Mouse (Mus musculus): ENCODE measurements around the gene Slc41a1.
A peak's percentile ranks its signal among the peaks of the same experiment; 100 is the strongest.
"Not testable (repeated sequence)": the region's sequence is repeated elsewhere in the genome, so short reads cannot be mapped to it uniquely, and the experiment has no call there.

Gene Slc41a1

DNA sequence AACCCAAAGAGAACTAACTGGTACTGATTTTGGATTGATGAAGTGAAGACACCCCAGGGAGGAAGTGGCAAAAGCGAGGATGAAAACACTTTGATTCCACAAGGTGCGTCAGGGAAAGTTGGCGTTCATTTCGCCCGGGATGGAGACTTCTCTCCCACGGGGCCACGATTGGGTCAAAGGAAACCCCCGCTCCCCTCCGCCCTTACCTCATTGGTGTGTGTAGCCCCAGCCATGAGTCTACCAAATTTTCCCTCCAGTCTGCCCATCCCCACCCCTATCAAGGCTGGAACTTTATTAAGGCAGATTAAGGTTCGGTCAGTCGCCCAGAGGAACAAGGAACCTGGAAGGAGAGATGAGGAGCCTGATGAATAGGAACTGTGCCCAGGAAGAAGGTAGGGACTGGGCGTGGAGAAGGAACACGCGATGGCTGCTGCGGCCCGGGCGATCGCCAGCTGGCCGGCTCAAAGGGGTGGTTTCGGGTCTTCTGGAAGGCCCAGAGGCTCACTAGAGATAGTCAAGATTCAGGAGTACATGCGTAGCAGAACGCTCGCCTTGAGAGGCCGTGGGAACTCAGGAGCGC is at the start of gene Slc41a1:
Slc41a1 (plus strand) TSS at position 287 of the 580 bp plus-strand sequence.
- DNase-seq = no peak

DNA sequence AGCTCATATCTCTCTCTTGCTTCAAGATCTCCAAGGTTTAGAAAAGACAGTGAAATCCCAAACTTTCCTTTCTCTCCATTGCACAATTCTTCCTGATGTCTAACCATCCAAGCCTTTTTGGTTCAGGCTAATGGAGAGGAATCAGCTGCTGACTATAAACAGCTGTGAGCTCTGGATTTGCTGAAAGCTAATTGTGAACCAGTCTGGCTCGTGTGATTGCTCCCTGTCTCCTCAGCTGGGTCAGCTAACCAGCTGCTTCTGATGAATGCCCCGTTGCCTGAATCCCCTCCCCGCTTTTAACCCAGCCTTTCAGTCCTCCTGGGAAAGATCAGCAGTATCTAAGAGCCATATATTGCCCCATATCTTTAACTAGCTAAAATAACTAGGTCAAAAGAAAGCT is 32.7 kb upstream of the Slc41a1 start:
- no peak for DNase-seq

GRCm38 (mm10) chr1:131795171-131795570 is 32.1 kb upstream of the Slc41a1 start:
- DNase-seq = no peak

- DNase-seq = no peak
Measured at GRCm38 (mm10) chr1:131797202-131797909, 29.9 kb upstream of the Slc41a1 start, which contains the start of gene Pm20d1. Gene Pm20d1 (plus strand): TSS chr1:131797381.

- DNase-seq = no peak
Measured at GRCm38 (mm10) chr1:131800001-131800400, 27.3 kb upstream of the Slc41a1 start.

DNA sequence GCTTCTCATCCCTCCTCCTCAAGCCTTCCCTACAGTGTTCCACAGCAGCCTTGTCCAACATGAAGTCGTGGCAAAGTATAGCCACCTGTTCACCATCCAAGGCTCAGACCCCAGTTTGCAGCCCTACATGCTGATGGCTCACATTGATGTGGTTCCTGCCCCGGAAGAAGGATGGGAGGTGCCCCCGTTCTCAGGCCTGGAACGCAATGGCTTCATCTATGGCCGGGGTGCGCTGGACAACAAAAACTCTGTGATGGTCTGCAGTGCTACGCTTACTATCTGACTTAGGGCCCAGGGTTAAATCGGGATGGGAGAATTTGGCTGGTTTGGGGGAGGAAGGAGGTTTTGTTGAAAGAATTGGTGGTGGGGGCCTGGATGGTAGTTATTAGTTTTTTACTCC is 26.2 kb upstream of the Slc41a1 start:
- no peak for DNase-seq

- no peak for DNase-seq
Measured at GRCm38 (mm10) chr1:131802652-131803051, 24.6 kb upstream of the Slc41a1 start.

GRCm38 (mm10) chr1:131804166-131804565 is 23.1 kb upstream of the Slc41a1 start:
- DNase-seq = no peak

DNA sequence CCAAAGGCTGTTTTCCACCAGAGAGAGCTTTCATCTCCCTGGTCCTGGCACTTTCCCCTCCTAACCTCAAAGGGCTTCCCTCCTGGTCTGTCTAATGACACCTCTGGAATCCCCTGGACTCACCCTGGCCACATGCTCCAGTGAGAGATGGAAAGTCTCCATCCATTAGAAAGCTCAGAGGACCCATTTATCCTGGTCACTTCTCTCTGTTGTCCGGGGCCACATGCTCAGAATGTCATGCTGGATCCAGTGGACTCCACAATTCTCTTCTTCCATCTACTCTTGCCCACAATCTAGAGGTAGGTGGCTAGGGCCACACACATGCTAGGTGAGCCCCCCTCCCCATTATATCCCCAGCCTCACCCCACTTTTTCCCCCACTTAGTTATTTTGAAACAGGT is 18.3 kb upstream of the Slc41a1 start:
- DNase-seq = no peak

- DNase-seq = no peak
Measured at GRCm38 (mm10) chr1:131809651-131810050, 17.6 kb upstream of the Slc41a1 start.

- no peak for DNase-seq
Measured at GRCm38 (mm10) chr1:131811393-131811792, 15.9 kb upstream of the Slc41a1 start.

GRCm38 (mm10) chr1:131812006-131812405 is 15.3 kb upstream of the Slc41a1 start:
- no peak for DNase-seq

- no peak for DNase-seq
Measured at GRCm38 (mm10) chr1:131812631-131813295, 14.5 kb upstream of the Slc41a1 start.

DNA sequence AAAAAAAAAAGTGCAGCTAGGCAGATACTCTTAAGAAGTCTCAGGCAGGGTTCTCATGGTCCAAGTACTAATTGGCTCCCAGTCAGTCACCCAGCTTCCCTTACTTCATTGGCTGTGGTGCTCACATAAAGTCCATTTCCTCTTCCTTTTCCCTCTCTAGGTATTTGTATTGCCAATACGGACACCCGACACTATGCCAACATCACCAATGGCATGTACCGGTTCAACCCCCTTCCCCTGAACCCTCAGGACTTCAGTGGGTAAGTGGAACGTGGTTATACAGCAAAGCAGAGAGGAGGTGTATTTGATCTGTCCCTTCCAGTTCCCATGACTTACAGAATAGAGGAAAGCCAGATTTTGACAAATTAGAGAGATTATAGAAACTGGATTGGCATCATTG is 13.6 kb upstream of the Slc41a1 start:
- no peak for DNase-seq

GRCm38 (mm10) chr1:131814191-131814590 is 13.1 kb upstream of the Slc41a1 start:
- no peak for DNase-seq

- DNase-seq = no peak
Measured at GRCm38 (mm10) chr1:131816886-131817285, 10.4 kb upstream of the Slc41a1 start.

DNA sequence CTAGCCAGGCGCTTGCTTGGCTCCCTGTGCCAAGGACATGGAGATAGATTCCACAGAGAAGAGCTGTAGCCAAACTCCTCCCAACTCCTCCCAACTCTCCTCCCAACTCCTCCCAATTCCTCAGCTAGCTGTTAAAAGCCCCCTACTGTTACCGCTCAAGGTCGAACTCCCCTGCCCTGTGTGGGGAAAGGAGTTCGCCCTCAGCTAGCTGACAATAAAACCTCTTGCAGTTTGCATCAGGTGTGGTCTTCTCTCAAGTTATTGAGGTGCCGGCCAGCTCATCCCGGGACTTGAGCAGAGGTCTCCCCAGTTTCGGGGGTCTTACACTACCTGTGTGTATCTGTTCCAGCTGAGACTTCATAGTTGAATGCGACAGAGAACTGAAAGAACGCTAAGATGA is 6.9 kb upstream of the Slc41a1 start:
- not testable (repeated sequence) for DNase-seq

GRCm38 (mm10) chr1:131820887-131821328 is 6.4 kb upstream of the Slc41a1 start:
- DNase-seq = no peak

DNA sequence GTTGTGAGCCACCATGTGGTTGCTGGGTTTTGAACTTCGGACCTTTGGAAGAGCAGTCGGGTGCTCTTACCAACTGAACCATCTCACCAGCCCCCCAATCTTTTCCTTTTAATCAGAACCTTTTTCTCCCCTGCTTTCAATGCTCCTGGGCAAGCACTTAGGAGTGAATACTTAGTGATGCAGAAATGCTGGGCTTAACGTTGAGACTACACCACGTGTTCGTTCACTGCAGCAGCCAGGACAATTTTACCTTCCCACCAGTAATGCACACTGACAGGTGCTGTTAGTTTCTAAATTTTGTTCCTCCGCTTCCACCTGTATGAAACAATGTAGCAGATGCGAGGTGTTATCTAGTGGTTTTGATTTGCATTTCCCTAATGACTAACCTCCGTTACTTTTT is 5.0 kb upstream of the Slc41a1 start:
- no peak for DNase-seq

DNA sequence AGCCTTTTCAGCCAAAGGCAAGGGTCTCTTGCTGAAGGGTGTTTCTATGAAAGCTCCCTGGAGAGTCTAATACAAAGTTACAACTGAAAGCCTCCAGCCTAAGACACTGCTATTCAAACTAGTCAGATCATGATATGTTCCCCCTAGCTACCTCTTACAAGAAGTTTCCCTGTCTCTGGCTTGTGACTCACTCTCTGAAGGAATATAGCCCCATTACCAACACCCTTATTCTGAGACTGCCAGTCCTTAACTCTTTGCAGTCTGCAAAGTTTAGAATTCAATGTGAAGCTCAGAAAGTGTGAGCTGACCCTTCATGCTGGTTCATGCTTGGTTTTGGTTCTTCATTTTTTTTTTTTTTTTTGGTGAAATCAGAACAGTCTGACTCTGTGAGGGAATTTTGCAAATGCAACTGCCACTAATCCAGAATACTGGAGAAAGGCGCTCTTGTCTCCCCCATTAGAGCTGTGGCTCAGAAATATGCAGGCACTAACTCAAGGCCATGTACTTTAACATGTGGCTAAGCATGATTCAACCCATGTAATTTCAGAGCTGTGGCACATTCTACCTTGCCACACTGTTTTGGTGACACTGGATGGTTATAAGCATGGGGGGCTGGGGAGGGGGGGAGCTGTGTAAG is 4.3 kb upstream of the Slc41a1 start:
- no peak for DNase-seq

- DNase-seq = no peak
Measured at GRCm38 (mm10) chr1:131823563-131823962, 3.7 kb upstream of the Slc41a1 start.

DNA sequence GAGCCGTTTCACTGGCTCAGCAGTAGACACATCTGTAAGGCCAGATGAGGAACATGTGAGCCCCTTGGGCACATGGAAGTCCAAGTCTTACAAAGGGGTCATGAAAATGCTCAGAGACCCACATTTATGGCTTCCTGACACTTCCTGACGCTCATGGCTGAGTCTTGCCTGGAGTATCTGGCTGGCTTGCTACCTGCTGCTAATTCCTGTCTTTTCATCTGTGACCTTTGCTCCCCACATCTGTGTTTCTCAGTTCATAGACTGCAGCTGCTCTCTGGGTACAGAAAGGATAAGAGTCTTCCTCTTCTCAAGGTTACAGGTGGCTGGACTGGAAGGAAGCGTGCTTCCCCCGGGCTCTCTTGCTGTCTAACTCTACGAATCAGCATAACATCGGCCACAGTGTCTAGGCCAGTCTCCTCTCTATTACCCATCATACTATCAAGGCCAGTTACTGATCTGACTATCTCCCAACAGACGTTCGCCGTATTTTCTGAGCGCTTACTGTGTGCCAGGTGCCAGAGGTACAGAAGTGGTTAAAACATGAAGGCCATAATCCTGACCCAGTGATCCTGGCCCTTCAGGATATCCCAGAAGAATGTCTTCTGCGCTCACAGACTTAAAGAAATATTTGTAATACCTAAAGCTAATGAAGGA is 2.6 kb upstream of the Slc41a1 start:
- DNase-seq = no peak

- peak; percentile 98 for DNase-seq
Measured at GRCm38 (mm10) chr1:131827787-131828258, 530 bp downstream of the Slc41a1 start.

Data from cerebellum, adult 9-10 months (tissue).